Mouse (Mus musculus): Measurements from ENCODE around the gene Hist1h1c. TPM values are rescaled to one million over a fixed set of nuclear protein-coding genes. Genes with fewer than 3 reads are reported as not detected.
"Not testable (repeated sequence)": the region's sequence is repeated elsewhere in the genome, so short reads cannot be mapped to it uniquely, and the experiment has no call there.

Hist1h1c gene
- polyA plus RNA-seq, 1 experiment from 2014 or later = 8.3 TPM

GRCm38 (mm10) chr13:23740910-23741309 is 2.3 kb downstream of the Hist1h1c start:
- no peak overlapping the region for H3K4me3 ChIP-seq (replicated peaks; ENCODE audit: low read length)
- H3K36me3 ChIP-seq (replicated peaks; ENCODE audit: control insufficient read depth, insufficient read depth) = no peaks in the 10 kb centered on the region
- no peaks in the 10 kb centered on the region for H3K9me3 ChIP-seq (ENCODE audit: control insufficient read depth, low read length)
- no peak for ATAC-seq (ENCODE audit: low FRiP score)
- H3K27me3 ChIP-seq (ENCODE audit: control insufficient read depth, insufficient read depth, low read length) = no peaks in the 10 kb centered on the region
- 78% methylated on average over 5 of the region's 5 CpGs for WGBS
- H3K4me2 ChIP-seq (replicated peaks) = peak overlapping the region; percentile 97; the same call in 1 of the 2 replicates
- H3K27ac ChIP-seq = no peak overlapping the region
- peaks cover 16% of the 10 kb centered on the region for H3K4me1 ChIP-seq (replicated peaks; ENCODE audit: control insufficient read depth, insufficient read depth, low read length)
- DNase-seq (ENCODE audit: low spot score) = no peak
- no peak overlapping the region for H3K9ac ChIP-seq

GRCm38 (mm10) chr13:23742007-23742406 is 3.4 kb downstream of the Hist1h1c start:
- no peak overlapping the region for H3K27ac ChIP-seq
- H3K27me3 ChIP-seq (ENCODE audit: control insufficient read depth, insufficient read depth, low read length) = no peaks in the 10 kb centered on the region
- H3K9me3 ChIP-seq (ENCODE audit: control insufficient read depth, low read length) = no peaks in the 10 kb centered on the region
- no peak overlapping the region for H3K4me2 ChIP-seq (replicated peaks)
- DNase-seq (ENCODE audit: low spot score) (no peak), ATAC-seq (ENCODE audit: low FRiP score) (no peak)
- H3K9ac ChIP-seq = no peak overlapping the region
- no peaks in the 10 kb centered on the region for H3K36me3 ChIP-seq (replicated peaks; ENCODE audit: control insufficient read depth, insufficient read depth)
- peaks cover 17% of the 10 kb centered on the region for H3K4me1 ChIP-seq (replicated peaks; ENCODE audit: control insufficient read depth, insufficient read depth, low read length)
- H3K4me3 ChIP-seq (replicated peaks; ENCODE audit: low read length) = no peak overlapping the region

- no peak overlapping the region for H3K4me3 ChIP-seq (replicated peaks; ENCODE audit: low read length)
- H3K9me3 ChIP-seq (ENCODE audit: control insufficient read depth, low read length) = no peaks in the 10 kb centered on the region
- 85% methylated on average over 5 of the region's 5 CpGs for WGBS
- H3K4me1 ChIP-seq (replicated peaks; ENCODE audit: control insufficient read depth, insufficient read depth, low read length) = peaks cover 18% of the 10 kb centered on the region
- H3K9ac ChIP-seq = no peak overlapping the region
- ATAC-seq (ENCODE audit: low FRiP score) (no peak), DNase-seq (ENCODE audit: low spot score) (no peak)
- H3K27ac ChIP-seq = no peak overlapping the region
- H3K36me3 ChIP-seq (replicated peaks; ENCODE audit: control insufficient read depth, insufficient read depth) = no peaks in the 10 kb centered on the region
- no peaks in the 10 kb centered on the region for H3K27me3 ChIP-seq (ENCODE audit: control insufficient read depth, insufficient read depth, low read length)
- no peak overlapping the region for H3K4me2 ChIP-seq (replicated peaks)
Observed at GRCm38 (mm10) chr13:23743215-23743614, 4.6 kb downstream of the Hist1h1c start.

GRCm38 (mm10) chr13:23743963-23744362 is 5.4 kb downstream of the Hist1h1c start:
- WGBS = 55% methylated on average over 4 of the region's 4 CpGs
- peak overlapping the region; percentile 84; the same call in 1 of the 2 replicates for H3K4me2 ChIP-seq (replicated peaks)
- no peak overlapping the region for H3K9ac ChIP-seq
- peaks cover 17% of the 10 kb centered on the region for H3K4me1 ChIP-seq (replicated peaks; ENCODE audit: control insufficient read depth, insufficient read depth, low read length)
- H3K9me3 ChIP-seq (ENCODE audit: control insufficient read depth, low read length) = no peaks in the 10 kb centered on the region
- DNase-seq (ENCODE audit: low spot score) = no peak
- no peak overlapping the region for H3K4me3 ChIP-seq (replicated peaks; ENCODE audit: low read length)
- H3K36me3 ChIP-seq (replicated peaks; ENCODE audit: control insufficient read depth, insufficient read depth) = no peaks in the 10 kb centered on the region
- no peaks in the 10 kb centered on the region for H3K27me3 ChIP-seq (ENCODE audit: control insufficient read depth, insufficient read depth, low read length)
- no peak for ATAC-seq (ENCODE audit: low FRiP score)
- no peak overlapping the region for H3K27ac ChIP-seq

- H3K4me3 ChIP-seq (replicated peaks; ENCODE audit: low read length) = peak overlapping the region; percentile 29
- ATAC-seq (ENCODE audit: low FRiP score) (no peak), DNase-seq (ENCODE audit: low spot score) (no peak)
- no peaks in the 10 kb centered on the region for H3K36me3 ChIP-seq (replicated peaks; ENCODE audit: control insufficient read depth, insufficient read depth)
- no peaks in the 10 kb centered on the region for H3K9me3 ChIP-seq (ENCODE audit: control insufficient read depth, low read length)
- no peaks in the 10 kb centered on the region for H3K27me3 ChIP-seq (ENCODE audit: control insufficient read depth, insufficient read depth, low read length)
- no peak overlapping the region for H3K9ac ChIP-seq
- H3K27ac ChIP-seq = no peak overlapping the region
- WGBS = 1% methylated on average over 17 of the region's 36 CpGs
- peak overlapping the region; percentile 84 for H3K4me2 ChIP-seq (replicated peaks)
- H3K4me1 ChIP-seq (replicated peaks; ENCODE audit: control insufficient read depth, insufficient read depth, low read length) = peaks cover 17% of the 10 kb centered on the region
Observed at GRCm38 (mm10) chr13:23744421-23745380, 6.1 kb downstream of the Hist1h1c start.

- H3K36me3 ChIP-seq (replicated peaks; ENCODE audit: control insufficient read depth, insufficient read depth) = no peaks in the 10 kb centered on the region
- WGBS = 1% methylated on average over 24 of the region's 28 CpGs
- H3K9ac ChIP-seq = peak within 1 kb of the TSS; percentile 56
- peak within 1 kb of the TSS; percentile 92 for H3K27ac ChIP-seq
- peaks cover 11% of the 10 kb centered on the region for H3K4me1 ChIP-seq (replicated peaks; ENCODE audit: control insufficient read depth, insufficient read depth, low read length)
- H3K4me2 ChIP-seq (replicated peaks) = peak within 1 kb of the TSS; percentile 84
- H3K4me3 ChIP-seq (replicated peaks; ENCODE audit: low read length) = peak within 1 kb of the TSS; percentile 29
- no peaks in the 10 kb centered on the region for H3K27me3 ChIP-seq (ENCODE audit: control insufficient read depth, insufficient read depth, low read length)
- DNase-seq (ENCODE audit: low spot score) (peak; percentile 95), ATAC-seq (ENCODE audit: low FRiP score) (peak; percentile 75; the same call in 1 of the 2 replicates)
- H3K9me3 ChIP-seq (ENCODE audit: control insufficient read depth, low read length) = no peaks in the 10 kb centered on the region
Observed at GRCm38 (mm10) chr13:23745381-23746161, 7.0 kb downstream of the Hist1h1c start, which contains the start of gene Hist1h3c. TSS of gene Hist1h3c (minus strand) at chr13:23745602.

- ATAC-seq (ENCODE audit: low FRiP score) (peak; percentile 94), DNase-seq (ENCODE audit: low spot score) (peak; percentile 84)
- peak within 1 kb of the TSS; percentile 56 for H3K9ac ChIP-seq
- H3K4me1 ChIP-seq (replicated peaks; ENCODE audit: control insufficient read depth, insufficient read depth, low read length) = peaks cover 11% of the 10 kb centered on the region
- whole genome bisulfite sequencing = under 1% methylated on average over 36 of the region's 58 CpGs
- H3K4me2 ChIP-seq (replicated peaks) = peak within 1 kb of the TSS; percentile 84
- H3K36me3 ChIP-seq (replicated peaks; ENCODE audit: control insufficient read depth, insufficient read depth); H3K9me3 ChIP-seq (ENCODE audit: control insufficient read depth, low read length); H3K27me3 ChIP-seq (ENCODE audit: control insufficient read depth, insufficient read depth, low read length): not testable (repeated sequence)
- peak within 1 kb of the TSS; percentile 92 for H3K27ac ChIP-seq
- H3K4me3 ChIP-seq (replicated peaks; ENCODE audit: low read length) = peak within 1 kb of the TSS; percentile 29
Observed at GRCm38 (mm10) chr13:23746201-23747080, 7.8 kb downstream of the Hist1h1c start, which contains the start of gene Hist1h2bb. TSS of gene Hist1h2bb (plus strand) at chr13:23746734.

- ATAC-seq (ENCODE audit: low FRiP score) (peak; percentile 4; the same call in 1 of the 2 replicates), DNase-seq (ENCODE audit: low spot score) (no peak)
- Histone ChIP-seq H3K4me1 (replicated peaks; ENCODE audit: control insufficient read depth, insufficient read depth, low read length) (peaks cover 15% of the 10 kb centered on the region), H3K9ac (peak overlapping the region; percentile 54), H3K36me3 (replicated peaks; ENCODE audit: control insufficient read depth, insufficient read depth) (no peaks in the 10 kb centered on the region), H3K4me2 (replicated peaks) (peak overlapping the region; percentile 84), H3K9me3 (ENCODE audit: control insufficient read depth, low read length) (no peaks in the 10 kb centered on the region), H3K4me3 (replicated peaks; ENCODE audit: low read length) (peak overlapping the region; percentile 29), H3K27me3 (ENCODE audit: control insufficient read depth, insufficient read depth, low read length) (no peaks in the 10 kb centered on the region), H3K27ac (peak overlapping the region; percentile 92)
- 5% methylated on average over 10 of the region's 13 CpGs for WGBS
Observed at GRCm38 (mm10) chr13:23747081-23747891, 8.7 kb downstream of the Hist1h1c start.

Measured in hindbrain, embryonic 14.5 days (tissue).